Mouse (Mus musculus) heart, adult 2 months (tissue): Measurements from ENCODE around the gene 1700024B05Rik. TPM values are rescaled to one million over a fixed set of nuclear protein-coding genes. Genes with fewer than 3 reads are reported as not detected.
"Not testable (repeated sequence)": the region's sequence is repeated elsewhere in the genome, so short reads cannot be mapped to it uniquely, and the experiment has no call there.

ENCODE experiments used
- DNase-seq, 2 experiments: peaks; one replicate each; pipeline ENCODE4 v3.0.0; 2021
- H3K27ac ChIP-seq: fragments of 200-600 bp; 2 replicates; pipeline ENCODE4 v1.8.1; 2022
- H3K27me3 ChIP-seq: fragments of 200-500 bp; 2 replicates; pipeline ENCODE4 v1.6.1; 2012; ENCODE audit warnings: mild to moderate bottlenecking, low read length, inconsistent platforms, mixed read lengths; ENCODE audit not compliant: control insufficient read depth, insufficient read depth
- H3K36me3 ChIP-seq: fragments of 200-500 bp; 2 replicates; pipeline ENCODE4 v1.6.1; 2012; ENCODE audit warnings: low read length, inconsistent platforms; ENCODE audit not compliant: control insufficient read depth, insufficient read depth
- H3K4me1 ChIP-seq: fragments of 200-500 bp; 2 replicates; pipeline ENCODE4 v1.6.1; 2011; ENCODE audit warnings: low read length; ENCODE audit not compliant: control insufficient read depth, insufficient read depth
- H3K4me3 ChIP-seq: fragments of 200-600 bp; 2 replicates; pipeline ENCODE4 v1.8.1; 2022
- H3K79me2 ChIP-seq: fragments of 200-500 bp; replicated peaks from 2 replicates; pipeline ENCODE4 v1.6.1; 2012; ENCODE audit warnings: mild to moderate bottlenecking, inconsistent platforms, low read length, moderate library complexity, mixed read lengths; ENCODE audit not compliant: control insufficient read depth, insufficient read depth
- H3K9ac ChIP-seq: fragments of 200-500 bp; 2 replicates; pipeline ENCODE4 v1.6.1; 2012; ENCODE audit warnings: low read depth, mild to moderate bottlenecking, control low read depth, inconsistent platforms, low read length, mixed read lengths
- WGBS: fragments of 180-500 bp; shearing (Covaris S2); methylation state at CpG from one replicate; pipeline ENCODE4 v1.1.7; 2018; 5-methylcytosine and 5-hydroxymethylcytosine counted together
- intact Hi-C: fragments of 180-260 bp; cut with DNase I; formaldehyde crosslinking; loops from one replicate; pipeline ENCODE4 v1.15.1; 2025
- long read RNA-seq: library from polyadenylated mRNA; stranded (forward); transcript quantifications from one replicate; pipeline ENCODE4 v2.0.0, GENCODE M21; 2021
- polyA plus RNA-seq: library from polyadenylated mRNA; depleted of rRNA; stranded (reverse); fragments of >200 nt; gene quantifications from 2 replicates; pipeline ENCODE4 v1.2.3, GENCODE M21; 2012; rRNA removed
- total RNA-seq, 2 experiments: library from RNA; stranded (reverse); gene quantifications; 2 replicates each; pipeline ENCODE4 v1.2.3; 2021

The 1700024B05Rik gene
- not detected for total RNA-seq
- not detected in 2 replicates for polyA plus RNA-seq
- long read RNA-seq: 0 reads

GRCm38 (mm10) chr14:41943695-41944094, at the start of gene 1700024B05Rik:
Gene 1700024B05Rik, plus strand, starts transcription at chr14:41943995.
- intact Hi-C loops, H3K27ac ChIP-seq, H3K79me2 ChIP-seq, H3K4me3 ChIP-seq, DNase-seq, H3K27me3 ChIP-seq, H3K36me3 ChIP-seq, H3K4me1 ChIP-seq, H3K9ac ChIP-seq: not testable (repeated sequence)
- 54% methylated on average over 2 of the region's 2 CpGs for WGBS

DNA sequence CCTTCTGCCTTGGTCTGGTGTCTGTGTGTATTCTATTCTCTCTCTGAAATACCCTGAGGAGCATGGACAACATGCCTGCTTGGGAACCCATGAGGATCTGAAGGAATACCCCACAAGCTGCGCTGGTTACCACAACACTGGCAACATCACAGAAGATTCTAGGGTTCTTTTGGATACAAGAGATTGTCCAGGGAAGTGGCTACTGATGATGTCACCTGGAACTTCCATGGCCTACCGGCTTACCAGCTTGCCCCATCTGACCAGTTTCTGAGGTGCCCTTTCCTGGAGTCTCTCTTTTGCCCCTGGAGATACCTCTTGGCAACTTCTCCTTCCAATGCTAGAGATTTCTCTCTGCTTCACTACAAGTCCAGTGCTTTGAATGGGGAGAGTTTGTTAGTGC, 36.6 kb upstream of the 1700024B05Rik start, which contains the start of gene Gm7980:
Gene Gm7980, minus strand, starts transcription at position 101 of the 400 bp plus-strand sequence.
- H3K79me2 ChIP-seq, H3K4me3 ChIP-seq, intact Hi-C loops, H3K36me3 ChIP-seq, H3K27ac ChIP-seq, DNase-seq, H3K27me3 ChIP-seq, H3K9ac ChIP-seq, H3K4me1 ChIP-seq: not testable (repeated sequence)
- WGBS: no CpG with 5 or more reads among the region's 2 CpGs

GRCm38 (mm10) chr14:41924649-41925048, 19.1 kb upstream of the 1700024B05Rik start, which contains the start of gene 1700049E17Rik1:
Gene 1700049E17Rik1, plus strand, starts transcription at chr14:41924949.
- H3K27me3 ChIP-seq, H3K79me2 ChIP-seq, H3K9ac ChIP-seq, H3K36me3 ChIP-seq, H3K4me3 ChIP-seq, H3K4me1 ChIP-seq, DNase-seq, intact Hi-C loops, H3K27ac ChIP-seq: not testable (repeated sequence)
- no CpG with 5 or more reads among the region's 1 CpGs for WGBS

- H3K4me1 ChIP-seq, intact Hi-C loops, DNase-seq, H3K79me2 ChIP-seq, H3K27me3 ChIP-seq, H3K36me3 ChIP-seq, H3K4me3 ChIP-seq, H3K9ac ChIP-seq, H3K27ac ChIP-seq: not testable (repeated sequence)
- WGBS: 43% methylated on average over 4 of the region's 4 CpGs
Measured at GRCm38 (mm10) chr14:41964095-41964494, 20.3 kb downstream of the 1700024B05Rik start.

DNA sequence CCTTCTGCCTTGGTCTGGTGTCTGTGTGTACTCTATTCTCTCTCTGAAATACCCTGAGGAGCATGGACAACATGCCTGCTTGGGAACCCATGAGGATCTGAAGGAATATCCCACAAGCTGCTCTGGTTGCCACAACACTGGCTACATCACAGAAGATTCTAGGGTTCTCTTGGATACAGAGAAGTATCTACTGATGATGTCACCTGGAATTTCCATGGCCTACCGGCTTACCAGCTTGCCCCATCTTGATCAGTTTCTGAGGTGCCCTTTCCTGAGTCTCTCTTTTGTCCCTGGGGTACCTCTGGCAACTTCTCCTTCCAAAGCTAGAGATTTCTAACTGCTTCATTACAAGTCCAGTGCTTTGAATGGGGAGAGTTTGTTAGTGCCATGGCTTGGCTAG, 24.0 kb downstream of the 1700024B05Rik start, which contains the start of gene Gm6401:
Gene Gm6401, minus strand, starts transcription at position 101 of the 400 bp plus-strand sequence.
- H3K4me3 ChIP-seq, H3K79me2 ChIP-seq, H3K27ac ChIP-seq, H3K9ac ChIP-seq, DNase-seq, H3K4me1 ChIP-seq, H3K27me3 ChIP-seq, H3K36me3 ChIP-seq, intact Hi-C loops: not testable (repeated sequence)
- 68% methylated on average over 1 of the region's 1 CpGs for WGBS

DNA sequence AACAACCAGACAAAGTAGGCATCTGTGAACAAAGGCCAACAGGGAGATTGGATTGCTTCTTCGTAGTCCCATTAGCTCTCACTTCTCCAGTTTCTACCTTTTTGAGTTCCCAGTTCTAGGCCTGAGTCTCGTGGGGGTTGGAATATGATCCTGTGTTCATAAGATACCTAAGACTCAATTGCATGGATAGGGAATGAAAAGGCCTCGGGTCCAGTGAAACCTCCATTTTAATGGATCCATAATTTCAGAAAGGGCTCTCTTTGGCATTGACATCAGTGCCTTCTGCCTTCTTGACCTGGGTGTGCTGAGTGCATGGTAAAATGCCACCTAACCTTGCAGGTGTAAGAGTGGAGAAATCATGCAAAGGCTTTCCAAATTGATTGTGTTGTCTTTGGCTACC, 24.8 kb downstream of the 1700024B05Rik start:
- H3K9ac ChIP-seq, H3K27ac ChIP-seq, H3K27me3 ChIP-seq, H3K79me2 ChIP-seq, intact Hi-C loops, H3K4me3 ChIP-seq, H3K4me1 ChIP-seq, H3K36me3 ChIP-seq, DNase-seq: not testable (repeated sequence)
- WGBS: 48% methylated on average over 3 of the region's 3 CpGs

GRCm38 (mm10) chr14:41983225-41983624, 39.4 kb downstream of the 1700024B05Rik start, which contains the start of gene Gm3543:
Gene Gm3543, minus strand, starts transcription at chr14:41983325.
- intact Hi-C loops, H3K79me2 ChIP-seq, H3K36me3 ChIP-seq, H3K27ac ChIP-seq, H3K9ac ChIP-seq, DNase-seq, H3K27me3 ChIP-seq, H3K4me3 ChIP-seq, H3K4me1 ChIP-seq: not testable (repeated sequence)
- WGBS: 71% methylated on average over 1 of the region's 1 CpGs

Other genes starting within 250 kb of the 1700024B05Rik start
- gene Gm8068, start 242.1 kb upstream of the 1700024B05Rik start, total RNA-seq: not detected
- gene Gm8068, start 242.1 kb upstream of the 1700024B05Rik start, polyA plus RNA-seq: not detected in 2 replicates
- not detected for gene Gm7929, start 193.4 kb upstream of the 1700024B05Rik start, total RNA-seq
- gene Gm7929, start 193.4 kb upstream of the 1700024B05Rik start, polyA plus RNA-seq: not detected in 2 replicates
- not detected for gene Gm47189, start 171.6 kb upstream of the 1700024B05Rik start, total RNA-seq
- gene Gm47189, start 171.6 kb upstream of the 1700024B05Rik start, polyA plus RNA-seq: not detected in 2 replicates
- gene Gm7980, start 36.7 kb upstream of the 1700024B05Rik start, total RNA-seq: not detected
- gene Gm7980, start 36.7 kb upstream of the 1700024B05Rik start, polyA plus RNA-seq: not detected in 2 replicates
- gene 1700049E17Rik1, start 19.0 kb upstream of the 1700024B05Rik start, total RNA-seq: not detected
- gene 1700049E17Rik1, start 19.0 kb upstream of the 1700024B05Rik start, polyA plus RNA-seq: not detected in 2 replicates
- gene Gm6401, start 23.9 kb downstream of the 1700024B05Rik start, total RNA-seq: not detected
- gene Gm6401, start 23.9 kb downstream of the 1700024B05Rik start, polyA plus RNA-seq: not detected in 2 replicates
- gene Gm3543, start 39.3 kb downstream of the 1700024B05Rik start, total RNA-seq: not detected
- not detected in 2 replicates for gene Gm3543, start 39.3 kb downstream of the 1700024B05Rik start, polyA plus RNA-seq
- gene Gm7951, start 173.4 kb downstream of the 1700024B05Rik start, total RNA-seq: not detected
- not detected in 2 replicates for gene Gm7951, start 173.4 kb downstream of the 1700024B05Rik start, polyA plus RNA-seq
- gene Gm17027, start 218.6 kb downstream of the 1700024B05Rik start, total RNA-seq: not detected
- not detected in 2 replicates for gene Gm17027, start 218.6 kb downstream of the 1700024B05Rik start, polyA plus RNA-seq
- not detected for gene Gm3573, start 246.8 kb downstream of the 1700024B05Rik start, total RNA-seq
- gene Gm3573, start 246.8 kb downstream of the 1700024B05Rik start, polyA plus RNA-seq: not detected in 2 replicates